Mouse (Mus musculus) liver, adult 2 months (tissue): ENCODE results near the gene Mta3.

Experiments used
- CTCF ChIP-seq: fragments of 200-500 bp; IDR thresholded peaks from 2 replicates; pipeline ENCODE4 v1.5.1; 2011; ENCODE audit warnings: low read depth, low read length, control low read depth
- POLR2A ChIP-seq: fragments of 200-500 bp; IDR thresholded peaks from 2 replicates; pipeline ENCODE4 v1.6.1; 2011; ENCODE audit warnings: low read length, control low read depth; ENCODE audit not compliant: insufficient read depth; ENCODE audit errors: extremely low read depth

DNA sequence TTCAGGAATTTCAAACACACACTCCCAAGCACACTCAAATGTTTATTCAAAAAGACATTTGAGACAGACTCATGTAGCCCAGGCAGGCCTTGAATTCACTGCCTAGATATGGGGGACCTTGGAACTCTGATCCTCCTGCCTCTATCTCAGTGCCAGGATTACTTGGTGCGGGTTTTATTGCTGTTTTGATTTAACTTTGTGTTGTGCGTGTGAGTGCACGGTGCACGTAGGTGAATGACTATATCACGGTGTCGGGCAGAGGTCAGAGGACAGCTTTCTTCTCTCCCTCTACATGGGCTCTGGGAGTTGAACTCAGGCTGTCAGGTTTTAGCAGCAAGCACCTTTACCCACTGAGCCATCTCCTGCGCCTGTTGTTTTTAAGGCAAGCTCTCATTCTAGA lies 61.1 kb downstream of the Mta3 start:
- TF ChIP-seq CTCF (no peak), POLR2A (no peak)
